Mouse (Mus musculus) heart, postnatal 25 days (tissue): ENCODE measurements around the gene Fam222b. TPM values are rescaled to one million over a fixed set of nuclear protein-coding genes. Genes with fewer than 3 reads are reported as not detected.
A peak's percentile ranks its signal among the peaks of the same experiment; 100 is the strongest.

Experiments
- DNase-seq: peaks from one replicate; pipeline ENCODE4 v3.0.0; 2022; ENCODE audit warnings: low spot score
- intact Hi-C: fragments of 180-260 bp; cut with DNase I; formaldehyde crosslinking; loops from one replicate; pipeline ENCODE4 v1.15.1; 2025
- microRNA-seq: library from miRNA; unstranded; fragments of <30 nt; microRNA quantifications from one replicate; pipeline ENCODE4 v1.2.0, GENCODE M21; 2022
- total RNA-seq, 2 experiments: library from RNA; stranded (reverse); gene quantifications; 2 replicates each; pipeline ENCODE4 v1.2.3; 2021

Fam222b gene
- total RNA-seq, 2 experiments from 2014 or later: 10.8 to 12.3 TPM

DNA sequence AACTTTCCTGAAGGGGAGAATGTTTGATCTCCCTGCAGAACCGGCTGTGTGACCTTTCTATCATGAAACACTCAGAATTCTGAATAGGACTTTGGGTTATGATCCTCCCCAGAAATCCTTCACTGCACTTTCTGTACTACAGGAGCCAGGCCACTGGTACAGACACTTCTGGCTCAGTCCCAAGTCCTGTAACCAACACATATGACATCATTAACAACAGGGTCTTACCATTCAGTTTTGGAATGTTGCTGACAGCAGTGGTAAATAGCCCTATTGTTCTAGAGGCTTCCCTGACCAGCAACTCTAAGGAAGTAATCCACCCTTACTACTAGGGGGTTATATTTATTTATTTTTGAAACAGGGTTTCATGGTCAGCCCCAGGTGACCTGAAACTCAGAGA lies 98.7 kb downstream of the Fam222b start, which contains the start of gene Proca1:
Gene Proca1 (plus strand): TSS at position 280 of the 400 bp plus-strand sequence.
- no peak for DNase-seq
- intact Hi-C loops: no loop called here

DNA sequence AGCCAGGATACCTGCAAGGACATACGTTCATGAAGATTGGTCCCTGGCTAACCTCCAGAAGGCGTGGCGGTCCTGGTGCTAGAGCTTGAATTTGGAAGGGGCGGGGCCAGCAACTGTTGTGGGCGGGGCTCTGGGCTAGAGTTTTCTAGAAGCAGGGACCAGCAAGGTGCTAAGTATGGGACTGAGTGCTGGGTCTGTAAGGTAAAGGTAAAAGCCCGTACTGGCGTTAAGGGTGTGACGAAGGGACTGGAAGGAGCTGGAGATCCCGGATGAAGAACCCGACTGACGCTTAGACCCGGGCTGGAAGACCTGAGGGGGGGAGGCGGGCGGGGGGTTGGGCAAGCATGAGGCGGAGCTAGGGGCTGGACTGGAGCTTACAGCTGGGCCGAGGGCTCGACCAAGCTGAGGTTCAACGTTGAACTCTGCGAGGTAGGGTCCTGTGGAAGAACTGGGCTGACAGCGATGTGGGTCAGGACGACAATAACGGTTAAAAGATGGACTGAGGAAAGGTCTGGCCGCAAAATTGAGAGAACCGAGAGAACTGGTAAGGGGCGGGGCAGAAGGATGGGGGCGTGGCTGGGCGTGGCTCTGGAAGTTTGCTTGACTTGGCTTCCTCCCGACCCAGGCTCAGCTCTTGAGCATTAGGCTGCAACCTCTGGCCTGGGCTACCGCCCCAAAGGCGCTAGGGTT lies 100.1 kb downstream of the Fam222b start:
- intact Hi-C loops: no loop called here
- DNase-seq: peak; percentile 56

- intact Hi-C loops: no loop called here
- DNase-seq: no peak
Observed at GRCm38 (mm10) chr11:78195101-78195863, 100.8 kb downstream of the Fam222b start.

GRCm38 (mm10) chr11:78202372-78202771 lies 107.9 kb downstream of the Fam222b start:
- DNase-seq: no peak
- intact Hi-C loops: no loop called here

DNA sequence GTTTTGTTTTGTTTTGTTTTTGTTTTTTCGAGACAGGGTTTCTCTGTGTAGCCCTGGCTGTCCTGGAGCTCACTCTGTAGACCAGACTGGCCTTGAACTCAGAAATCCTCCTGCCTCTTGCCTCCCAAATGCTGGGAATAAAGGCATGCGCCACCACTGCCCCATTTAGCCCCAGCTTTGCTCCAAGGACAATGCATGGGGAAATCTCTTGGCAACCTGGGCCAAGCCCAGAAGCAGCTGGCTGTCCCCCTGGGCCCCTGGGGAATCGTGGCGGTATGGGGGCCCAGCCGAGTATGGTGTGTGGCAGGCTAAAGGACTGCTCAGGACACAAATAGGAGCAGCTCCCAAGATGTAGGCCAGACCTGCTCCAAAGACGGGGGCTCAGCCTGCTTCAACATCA lies 109.8 kb downstream of the Fam222b start:
- intact Hi-C loops: no loop called here
- DNase-seq: no peak

DNA sequence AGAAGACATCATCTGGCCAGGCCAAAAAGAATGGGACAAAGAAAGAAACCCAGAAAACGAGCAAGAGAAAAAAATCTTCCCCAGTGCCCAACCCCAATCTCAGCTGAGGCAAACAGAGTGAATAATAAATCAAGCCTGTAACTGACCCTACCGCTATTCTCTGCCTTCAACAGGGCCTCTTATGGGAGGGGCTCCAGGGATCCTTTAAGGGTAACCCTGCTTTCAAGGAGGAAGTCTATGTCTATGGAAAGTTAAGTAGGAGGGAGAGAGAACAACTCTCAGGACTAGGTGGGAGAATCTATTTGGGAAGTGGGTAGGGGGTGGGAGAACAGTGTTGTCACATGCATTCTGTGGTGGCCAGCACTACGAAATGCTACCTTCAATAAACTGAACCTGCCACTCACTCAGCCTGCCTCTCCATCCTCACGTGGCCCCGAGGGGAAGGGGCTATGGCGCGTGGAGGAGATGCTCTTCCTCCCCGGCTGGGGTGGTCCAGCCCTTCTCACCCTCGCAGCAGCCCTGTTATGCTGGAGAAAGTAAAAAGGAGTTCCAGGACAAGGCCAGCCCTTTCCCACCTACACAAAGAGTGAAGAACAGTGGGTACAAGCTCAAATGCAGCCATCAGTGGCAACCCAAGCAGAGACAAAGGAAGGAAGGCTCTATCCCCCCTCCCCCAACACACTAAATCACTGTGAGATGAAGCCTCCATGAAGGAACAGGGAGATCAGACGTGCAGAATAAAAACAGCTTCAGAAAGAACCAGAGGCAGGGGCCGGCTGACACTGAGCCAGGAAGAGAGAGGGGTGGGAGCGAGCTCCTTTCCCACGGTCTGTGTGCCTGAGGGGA lies 111.1 kb downstream of the Fam222b start:
- DNase-seq: no peak
- intact Hi-C loops: no loop called here

Small RNAs within 50 kb of the gene (microRNA-seq; reads per million reads assigned to microRNA genes)
- gene Mir144: 254 reads per million, percentile 68 among the genes with 10 or more reads in this experiment
- not detected for gene Mir451a
- not detected for gene Mir451b
- gene Mir7653: 1.1 reads per million

Other genes with a start within 250 kb of the Fam222b start
- 1 to 10 TPM in 1 of 2 experiments, under 1 TPM in 1; 0.52 to 1.3 TPM for gene Pipox, start 200.6 kb upstream of the Fam222b start, total RNA-seq
- gene Sez6, start 163.9 kb upstream of the Fam222b start, total RNA-seq: under 1 TPM; 0.21 to 0.22 TPM
- gene Phf12, start 111.9 kb upstream of the Fam222b start, total RNA-seq: 10 to 100 TPM; 23.7 to 28.6 TPM
- gene Dhrs13, start 62.4 kb upstream of the Fam222b start, total RNA-seq: 1 to 10 TPM; 3.2 to 4.4 TPM
- gene Flot2, start 56.7 kb upstream of the Fam222b start, total RNA-seq: 10 to 100 TPM; 59.3 to 61.2 TPM
- 10 to 100 TPM; 25.7 to 27.6 TPM for gene Eral1, start 14.3 kb upstream of the Fam222b start, total RNA-seq
- 1 to 10 TPM; 4.6 to 6.7 TPM for gene Traf4, start 70.9 kb downstream of the Fam222b start, total RNA-seq
- gene Nek8, start 82.0 kb downstream of the Fam222b start, total RNA-seq: 1 to 10 TPM; 2.5 to 2.6 TPM
- gene Tlcd1, start 82.1 kb downstream of the Fam222b start, total RNA-seq: 1 to 10 TPM; 5.5 to 7.2 TPM
- gene Rpl23a, start 88.9 kb downstream of the Fam222b start, total RNA-seq: 100 to 1,000 TPM; 776 to 853 TPM
- 10 to 100 TPM; 11.2 to 12.2 TPM for gene Rab34, start 93.8 kb downstream of the Fam222b start, total RNA-seq
- gene Proca1, start 98.7 kb downstream of the Fam222b start, total RNA-seq: 1 to 10 TPM in 1 of 2 experiments, under 1 TPM in 1; 0.31 to 1.1 TPM
- 10 to 100 TPM; 47.5 to 48.0 TPM for gene Sdf2, start 151.1 kb downstream of the Fam222b start, total RNA-seq
- 10 to 100 TPM; 26.9 to 28.1 TPM for gene Supt6, start 151.3 kb downstream of the Fam222b start, total RNA-seq
- 100 to 1,000 TPM; 190 to 210 TPM for gene 2610507B11Rik, start 167.1 kb downstream of the Fam222b start, total RNA-seq
- gene BC030499, start 196.2 kb downstream of the Fam222b start, total RNA-seq: 1 to 10 TPM in 1 of 2 experiments, under 1 TPM in 1; 0.98 to 1.5 TPM
- under 1 TPM; 0.62 to 0.67 TPM for gene Spag5, start 206.9 kb downstream of the Fam222b start, total RNA-seq
- under 1 TPM; 0.50 to 0.52 TPM for gene Aldoc, start 228.3 kb downstream of the Fam222b start, total RNA-seq
- gene Pigs, start 233.8 kb downstream of the Fam222b start, total RNA-seq: 10 to 100 TPM; 23.0 to 23.6 TPM
- 1 to 10 TPM; 4.2 to 4.6 TPM for gene Unc119, start 248.8 kb downstream of the Fam222b start, total RNA-seq